Mouse (Mus musculus) heart, embryonic 14.5 days (tissue): ENCODE data around the gene Armc7. TPM values are rescaled to one million over a fixed set of nuclear protein-coding genes. Genes with fewer than 3 reads are reported as not detected.
"Not testable (repeated sequence)": the region's sequence is repeated elsewhere in the genome, so short reads cannot be mapped to it uniquely, and the experiment has no call there.

ENCODE experiments used
- ATAC-seq: fragments of 200-750 bp; cut with Nextera tagmentation; 2 replicates; pipeline ENCODE4 v1.8.0; 2017; ENCODE audit warnings: low read depth, moderate TSS enrichment; ENCODE audit not compliant: insufficient number of reproducible peaks, insufficient read depth, low FRiP score
- H3K27ac ChIP-seq, 2 experiments: fragments of 200-500 bp in 1 of 2; fragments of 300-500 bp in 1 of 2; sonication (generic) in 1 of 2; replicated peaks in 1 of 2; 2 replicates each; pipeline ENCODE4 v1.5.1; 2012 to 2014; ENCODE audit warnings: low read depth in 2 of 2, low read length in 2 of 2, control low read depth in 1 of 2, mild to moderate bottlenecking in 1 of 2, mixed read lengths in 1 of 2; ENCODE audit not compliant: control insufficient read depth in 1 of 2, insufficient read depth in 1 of 2
- H3K27me3 ChIP-seq: fragments of 300-500 bp; sonication (generic); 2 replicates; pipeline ENCODE4 v1.6.1; 2014; ENCODE audit warnings: mild to moderate bottlenecking, low read length, control low read depth; ENCODE audit not compliant: control insufficient read depth, insufficient read depth
- H3K36me3 ChIP-seq: fragments of 300-500 bp; sonication (generic); 2 replicates; pipeline ENCODE4 v1.6.1; 2014; ENCODE audit warnings: mild to moderate bottlenecking, control low read depth, low read length, mixed read lengths; ENCODE audit not compliant: control insufficient read depth, insufficient read depth
- H3K4me1 ChIP-seq, 2 experiments: fragments of 200-500 bp in 1 of 2; fragments of 300-500 bp in 1 of 2; sonication (generic) in 1 of 2; 2 replicates each; pipeline ENCODE4 v1.6.1; 2012 to 2014; ENCODE audit warnings: low read length in 2 of 2, control low read depth in 1 of 2, mixed read lengths in 1 of 2; ENCODE audit not compliant: control insufficient read depth in 2 of 2, insufficient read depth in 2 of 2
- H3K4me2 ChIP-seq: fragments of 300-500 bp; sonication (generic); 2 replicates; pipeline ENCODE4 v1.6.1; 2014; ENCODE audit warnings: mild to moderate bottlenecking, low read length
- H3K4me3 ChIP-seq, 2 experiments: fragments of 200-500 bp in 1 of 2; fragments of 300-500 bp in 1 of 2; sonication (generic) in 1 of 2; 2 replicates each; pipeline ENCODE4 v1.5.1; 2012 to 2014; ENCODE audit warnings: low read length in 2 of 2, mild to moderate bottlenecking in 2 of 2, control low read depth in 1 of 2, low read depth in 1 of 2, moderate library complexity in 1 of 2; ENCODE audit not compliant: control insufficient read depth in 1 of 2, insufficient read depth in 1 of 2
- H3K9ac ChIP-seq: fragments of 300-500 bp; sonication (generic); 2 replicates; pipeline ENCODE4 v1.6.1; 2014; ENCODE audit warnings: mild to moderate bottlenecking, low read length
- H3K9me3 ChIP-seq: fragments of 300-500 bp; sonication (generic); 2 replicates; pipeline ENCODE4 v1.6.1; 2016; ENCODE audit warnings: low read length, control low read depth; ENCODE audit not compliant: control insufficient read depth
- WGBS: fragments of 180-500 bp; shearing (Covaris S2); extraction: QIAGEN DNeasy Blood & Tissue Kit; methylation state at CpG from one replicate; pipeline ENCODE4 v1.1.7; 2014; 5-methylcytosine and 5-hydroxymethylcytosine counted together
- polyA plus RNA-seq: library from polyadenylated mRNA; unstranded; fragments of >200 nt; fragmentation: Nextera tagmentation; extraction: Ambion mirVana; gene quantifications from 2 replicates; pipeline ENCODE4 v1.2.1, GENCODE M21; 2014

The Armc7 gene
- polyA plus RNA-seq, 1 experiment from 2014 or later: 5.5 TPM

- peaks cover 49% of the 10 kb centered on the region for H3K36me3 ChIP-seq
- not testable (repeated sequence) for H3K4me3 ChIP-seq, H3K9me3 ChIP-seq, H3K9ac ChIP-seq, H3K27ac ChIP-seq, H3K4me2 ChIP-seq, ATAC-seq, H3K4me1 ChIP-seq, H3K27me3 ChIP-seq
- 88% methylated on average over 9 of the region's 9 CpGs for WGBS
These were observed 21.1 kb downstream of the Armc7 start for GRCm38 (mm10) chr11:115496559-115496958.

- H3K27ac ChIP-seq: no peak overlapping the region
- H3K4me1 ChIP-seq: peaks cover 9 to 16% of the 10 kb centered on the region in 2 experiments
- 89% methylated on average over 6 of the region's 6 CpGs for WGBS
- H3K36me3 ChIP-seq: peaks cover 67% of the 10 kb centered on the region
- H3K9me3 ChIP-seq: no peaks in the 10 kb centered on the region
- H3K4me2 ChIP-seq: no peak overlapping the region
- ATAC-seq: no peak
- H3K9ac ChIP-seq: no peak overlapping the region
- no peak overlapping the region for H3K4me3 ChIP-seq
- no peaks in the 10 kb centered on the region for H3K27me3 ChIP-seq
These were observed 27.2 kb downstream of the Armc7 start for GRCm38 (mm10) chr11:115502636-115503035.

GRCm38 (mm10) chr11:115506586-115506985 lies 31.1 kb downstream of the Armc7 start:
- 31% methylated on average over 3 of the region's 3 CpGs for WGBS
- no peak overlapping the region for H3K4me2 ChIP-seq
- peak overlapping the region; percentile 13 to 19; a peak in 1 of 4 replicates for H3K27ac ChIP-seq
- no peaks in the 10 kb centered on the region for H3K27me3 ChIP-seq
- peaks cover 20 to 47% of the 10 kb centered on the region in 2 experiments for H3K4me1 ChIP-seq
- no peak overlapping the region for H3K9ac ChIP-seq
- ATAC-seq: no peak
- H3K36me3 ChIP-seq: peaks cover 30% of the 10 kb centered on the region
- no peaks in the 10 kb centered on the region for H3K9me3 ChIP-seq
- H3K4me3 ChIP-seq: no peak overlapping the region

GRCm38 (mm10) chr11:115508061-115508460 lies 32.6 kb downstream of the Armc7 start:
- H3K4me3 ChIP-seq: no peak overlapping the region
- 82% methylated on average over 2 of the region's 2 CpGs for WGBS
- no peak overlapping the region for H3K27ac ChIP-seq

GRCm38 (mm10) chr11:115509773-115510506 lies 34.5 kb downstream of the Armc7 start:
- no peak for ATAC-seq
- Histone ChIP-seq H3K36me3 (peaks cover 9% of the 10 kb centered on the region; the same call in 1 of the 2 replicates), H3K27me3 (no peaks in the 10 kb centered on the region), H3K27ac (peak overlapping the region; percentile 64 to 70), H3K4me3 (0 out of 4 replicates have a peak overlapping the region, but pooled peaks of 1 of the 2 experiments have one; percentile 17), H3K9me3 (no peaks in the 10 kb centered on the region), H3K4me2 (peak overlapping the region; percentile 79), H3K4me1 (peaks cover 32 to 60% of the 10 kb centered on the region in 2 experiments), H3K9ac (peak overlapping the region; percentile 98)
- WGBS: 22% methylated on average over 6 of the region's 6 CpGs

More at GRCm38 (mm10) chr11:115508061-115508460, 32.6 kb downstream of the Armc7 start:
- Histone ChIP-seq H3K27me3 (no peaks in the 10 kb centered on the region), H3K4me2 (no peak overlapping the region), H3K9ac (no peak overlapping the region), H3K36me3 (peaks cover 15% of the 10 kb centered on the region), H3K4me1 (peaks cover 32 to 59% of the 10 kb centered on the region in 2 experiments), H3K9me3 (no peaks in the 10 kb centered on the region)
- ATAC-seq: no peak

GRCm38 (mm10) chr11:115510507-115510888 lies 35.0 kb downstream of the Armc7 start:
- 36% methylated on average over 5 of the region's 5 CpGs for WGBS
- Histone ChIP-seq H3K4me1 (peaks cover 32 to 62% of the 10 kb centered on the region in 2 experiments), H3K4me3 (peak overlapping the region in 1 of 2 experiments; percentile 17; a peak in 2 of 4 replicates), H3K36me3 (peaks cover 7% of the 10 kb centered on the region; the same call in 1 of the 2 replicates), H3K27me3 (no peaks in the 10 kb centered on the region), H3K4me2 (peak overlapping the region; percentile 79), H3K27ac (peak overlapping the region; percentile 46 to 64; a peak in 3 of 4 replicates), H3K9ac (peak overlapping the region; percentile 98), H3K9me3 (no peaks in the 10 kb centered on the region)
- ATAC-seq: no peak

GRCm38 (mm10) chr11:115511121-115511520 lies 35.7 kb downstream of the Armc7 start:
- Histone ChIP-seq H3K9me3 (no peaks in the 10 kb centered on the region), H3K4me2 (peak overlapping the region; percentile 79), H3K36me3 (peaks cover 7% of the 10 kb centered on the region; the same call in 1 of the 2 replicates), H3K4me1 (peaks cover 32 to 58% of the 10 kb centered on the region in 2 experiments), H3K27me3 (no peaks in the 10 kb centered on the region), H3K4me3 (peak overlapping the region in 1 of 2 experiments; percentile 17; a peak in 2 of 4 replicates), H3K9ac (peak overlapping the region; percentile 98), H3K27ac (peak overlapping the region in 1 of 2 experiments; percentile 64; a peak in 2 of 4 replicates)
- WGBS: 72% methylated on average over 2 of the region's 2 CpGs
- no peak for ATAC-seq
